Mouse (Mus musculus) layer of hippocampus, adult 9-11 months (tissue): ENCODE measurements at regions not wholly inside any gene's neighbourhood (a gene's known extent, or its start where the extent isn't known, plus 50 kb on each side); places are given as distances from the start of the nearest gene placed in this dataset.

ENCODE experiments used
- DNase-seq: peaks from one replicate; pipeline ENCODE4 v3.0.0; 2022

DNA sequence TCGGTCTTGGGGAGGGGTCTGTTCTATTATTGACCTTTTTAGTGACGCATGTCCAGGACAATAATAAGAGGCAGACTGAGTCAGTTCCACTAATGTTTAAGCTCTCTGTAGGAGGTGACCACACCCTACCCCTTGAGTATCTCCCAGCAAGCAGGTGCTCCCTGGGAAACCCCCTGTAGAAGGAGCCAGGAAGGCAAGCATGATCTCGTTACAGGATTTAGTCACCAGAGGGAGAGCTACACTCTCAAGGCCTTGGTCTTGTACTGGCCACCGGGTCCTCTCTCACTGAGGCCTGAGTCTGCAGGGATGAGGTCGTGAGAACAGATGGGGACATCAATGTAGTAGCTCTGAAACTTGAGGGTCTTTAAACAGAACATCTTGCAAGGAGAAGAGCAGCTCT is 55.3 kb upstream of the Ccnd2 start:
- no peak for DNase-seq

DNA sequence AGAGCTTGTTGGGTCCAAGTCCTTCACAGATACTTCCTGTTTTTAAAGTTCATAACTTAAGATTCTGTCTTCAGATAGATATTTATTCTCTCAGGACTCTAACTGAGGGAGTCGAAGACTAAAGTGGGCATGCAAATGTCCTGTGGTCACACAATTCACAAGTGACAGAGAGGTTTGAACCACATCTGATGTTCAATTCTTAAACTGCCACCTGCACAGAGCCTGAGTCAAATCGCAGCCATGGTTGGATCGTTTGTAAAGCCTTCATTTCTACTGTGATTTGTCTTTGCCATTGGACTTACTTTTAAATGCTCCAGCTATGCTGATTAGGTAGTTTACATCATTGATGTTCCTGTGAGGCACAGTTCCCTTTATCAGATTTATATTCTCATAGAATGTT is 61.4 kb upstream of the Ccnd2 start:
- no peak for DNase-seq

GRCm38 (mm10) chr6:127215915-127216314 is 63.9 kb upstream of the Ccnd2 start:
- DNase-seq: no peak

DNA sequence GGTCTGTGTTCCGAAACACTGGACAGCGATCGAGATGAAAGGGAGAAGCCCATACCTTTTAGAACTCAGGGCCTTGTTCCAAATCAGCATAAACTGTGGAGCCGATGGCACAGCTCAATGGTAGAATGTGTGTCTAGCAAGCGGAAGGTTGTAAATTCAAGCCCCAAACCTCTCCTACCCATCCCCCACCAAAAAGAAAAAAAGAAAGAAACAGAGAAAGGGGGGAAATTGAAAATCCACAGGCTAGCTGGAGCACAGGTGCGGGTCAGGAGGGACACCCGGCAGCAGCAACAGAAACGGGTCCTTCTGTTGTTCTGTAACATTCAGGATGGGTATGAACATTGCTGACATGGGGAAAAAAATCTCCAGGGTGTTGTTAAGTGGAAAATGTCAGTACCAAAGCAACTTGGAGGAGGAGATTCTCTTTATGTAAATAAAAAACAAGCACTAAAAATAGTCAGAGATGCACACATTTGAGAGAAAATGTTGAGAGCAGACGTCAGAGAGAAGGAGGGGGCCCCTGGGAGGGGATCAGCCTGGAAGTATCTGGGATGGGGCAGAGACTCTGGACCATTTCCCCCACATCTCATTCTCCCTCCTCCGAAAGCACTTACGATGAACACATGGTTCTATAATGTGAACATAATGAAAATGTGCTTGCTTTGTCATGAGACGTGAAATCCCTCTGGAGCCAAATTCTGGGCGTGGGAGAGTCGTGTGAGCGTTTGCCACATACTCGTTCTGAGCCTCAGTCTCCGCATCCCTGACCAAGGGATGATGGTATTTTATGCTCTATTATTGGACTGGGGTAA is 66.8 kb upstream of the Ccnd2 start:
- DNase-seq: no peak

DNA sequence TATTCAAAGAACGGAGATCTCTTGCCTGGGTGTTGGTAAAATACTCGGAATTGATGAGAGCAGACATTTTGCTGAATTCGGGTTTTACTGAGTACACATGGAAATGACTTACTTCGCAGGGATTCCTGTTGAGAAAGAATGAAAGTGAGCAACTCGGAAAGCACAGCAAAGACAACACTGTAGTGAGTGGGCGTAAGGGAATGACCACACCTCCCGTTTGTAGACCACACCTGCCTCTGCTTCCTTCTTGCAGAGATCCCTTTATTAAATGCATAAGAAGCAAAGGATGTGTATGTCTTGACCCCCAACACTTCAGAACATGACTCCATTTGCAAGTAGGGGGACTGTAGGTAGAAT is 67.4 kb upstream of the Ccnd2 start:
- no peak for DNase-seq

DNA sequence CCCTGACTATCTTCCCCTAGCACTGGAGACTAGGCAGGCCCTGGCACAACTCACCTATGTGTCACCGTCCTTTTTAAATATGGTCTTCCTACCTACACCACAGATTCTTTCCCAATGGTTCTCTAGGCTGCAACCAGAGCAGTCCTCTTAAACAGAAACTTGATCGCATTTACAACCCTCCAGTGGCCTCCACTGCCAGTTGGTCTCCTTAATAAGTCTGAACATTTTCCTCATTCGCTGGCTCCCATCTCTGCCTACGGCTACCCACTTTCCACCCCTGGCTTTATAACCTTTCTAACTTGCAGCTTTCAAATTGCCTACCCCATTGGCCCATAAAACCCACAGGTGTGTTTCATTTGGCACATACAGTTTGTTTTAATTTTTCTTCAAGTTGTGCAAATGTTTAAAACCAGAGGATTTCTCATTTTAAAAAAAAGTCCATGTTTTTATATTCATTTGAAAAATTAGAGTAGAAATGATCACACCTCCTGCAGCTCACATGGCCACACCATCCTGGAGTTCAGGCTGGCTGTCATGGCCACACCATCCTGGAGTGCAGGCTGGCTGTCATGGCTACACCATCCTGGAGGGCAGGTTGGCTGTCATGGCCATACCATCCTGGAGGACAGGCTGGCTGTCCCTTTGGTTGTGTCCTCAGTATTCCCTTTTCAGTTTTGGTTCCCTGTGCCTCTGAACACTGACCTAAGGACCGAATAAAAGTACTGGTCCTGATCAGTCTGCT is 74.4 kb upstream of the Ccnd2 start:
- no peak for DNase-seq

- no peak for DNase-seq
Observed at GRCm38 (mm10) chr6:127236510-127237109, 84.6 kb upstream of the Ccnd2 start.

DNA sequence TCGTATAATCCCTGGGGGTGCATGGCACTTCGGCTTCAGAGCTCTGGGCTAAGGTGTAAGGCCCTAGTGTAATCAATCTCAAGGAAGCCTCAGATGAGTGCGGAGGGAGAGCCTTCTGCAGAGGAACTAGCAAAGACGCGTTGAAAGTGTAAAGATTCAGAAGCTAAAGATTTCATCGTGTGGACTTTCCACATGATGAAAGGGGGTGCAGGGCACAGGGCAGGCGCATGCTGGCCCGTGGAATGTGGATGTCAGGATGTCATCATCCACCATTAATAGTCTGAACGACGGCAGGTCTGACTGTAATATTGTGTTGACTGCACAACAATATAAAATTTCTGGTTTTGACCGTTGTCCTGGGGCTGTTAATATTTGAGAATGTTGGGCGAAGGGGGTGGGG is 85.2 kb upstream of the Ccnd2 start:
- no peak for DNase-seq

GRCm38 (mm10) chr6:127239529-127240471 is 87.8 kb upstream of the Ccnd2 start:
- DNase-seq: no peak

GRCm38 (mm10) chr6:127240472-127241375 is 88.7 kb upstream of the Ccnd2 start:
- no peak for DNase-seq

DNA sequence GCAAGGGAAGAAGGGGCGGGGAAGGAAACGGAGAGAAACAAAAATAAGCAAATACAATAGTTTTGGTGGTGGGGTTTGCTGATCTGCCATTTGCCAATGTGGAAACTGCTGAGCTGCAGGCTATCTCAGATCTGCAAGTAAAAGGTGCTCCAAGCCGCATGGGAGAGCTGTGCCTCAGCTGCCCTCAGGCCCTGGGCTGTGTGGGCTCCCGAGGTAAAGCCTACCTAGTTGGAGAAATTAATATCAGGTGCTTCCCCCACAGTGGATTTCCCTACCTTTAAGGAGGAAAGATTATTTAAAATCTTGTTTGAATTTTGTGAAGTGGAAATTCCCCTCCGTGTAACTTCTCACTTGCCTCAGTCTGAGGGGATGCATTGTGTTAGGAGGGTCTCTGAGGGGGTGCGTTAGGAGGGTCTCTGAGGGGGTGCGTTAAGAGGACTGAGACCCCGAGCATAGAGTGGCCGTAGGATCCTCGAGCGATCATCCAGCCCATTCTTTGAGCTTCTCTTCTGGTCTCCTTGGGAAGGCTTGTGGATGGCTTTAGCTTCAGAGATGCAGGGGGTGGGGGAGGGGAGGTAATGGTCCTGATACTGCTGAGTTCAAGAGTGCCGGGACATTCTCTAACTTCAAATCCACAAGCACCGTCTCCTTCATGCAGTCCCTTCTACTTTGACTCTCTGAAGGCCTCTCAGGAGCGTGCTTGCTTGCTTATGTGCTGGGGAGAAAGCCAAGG is 89.9 kb upstream of the Ccnd2 start:
- DNase-seq: no peak

DNA sequence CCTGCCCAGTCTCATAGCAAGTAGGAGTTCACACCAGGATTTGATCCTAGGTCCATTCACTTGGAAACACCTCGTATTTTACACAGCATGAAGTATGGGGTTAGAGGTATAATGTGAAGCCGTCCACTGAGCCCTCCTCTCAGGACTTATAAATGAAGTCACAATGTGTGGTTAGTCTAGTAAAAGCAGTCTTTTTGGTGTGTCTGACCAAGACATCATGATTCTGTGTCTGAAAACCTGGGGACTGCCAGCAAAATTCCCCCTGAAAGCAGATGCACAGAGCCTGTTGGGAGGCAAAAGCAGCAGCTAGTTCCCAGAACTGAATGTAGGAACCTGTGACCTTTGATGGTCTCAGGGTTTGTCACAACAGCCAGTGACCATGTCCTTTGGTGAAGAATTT is 91.0 kb upstream of the Ccnd2 start:
- no peak for DNase-seq

DNA sequence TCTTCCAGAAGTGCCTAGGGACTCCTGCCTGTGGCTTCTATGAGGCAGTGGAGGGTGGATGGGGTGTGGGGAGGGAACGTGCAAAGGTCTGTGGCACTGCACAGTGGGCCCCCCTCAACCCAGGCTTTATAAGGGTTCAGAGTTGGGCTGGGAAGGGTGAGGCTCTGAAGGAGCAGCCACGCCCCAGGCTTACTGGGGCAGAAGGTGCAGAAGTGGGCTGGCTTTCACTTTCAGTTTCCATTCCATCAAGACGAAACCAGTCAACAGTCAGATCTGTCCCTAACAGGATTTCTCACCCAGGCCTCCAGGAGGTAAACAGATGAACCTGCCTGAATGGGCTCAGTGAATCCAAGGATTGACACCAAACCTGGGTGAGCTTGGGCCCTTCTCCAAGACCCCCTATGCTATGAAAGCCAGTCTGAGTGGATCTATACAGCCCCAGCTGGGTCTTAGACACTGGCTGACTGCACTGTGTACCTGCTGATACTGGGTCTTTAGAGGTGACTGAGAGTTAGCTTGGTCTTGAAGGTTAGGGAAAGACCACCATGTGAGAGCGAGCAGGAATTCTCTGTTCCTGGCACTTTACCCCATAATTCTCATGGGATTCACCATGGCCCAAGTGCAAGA is 93.9 kb upstream of the Ccnd2 start:
- no peak for DNase-seq

DNA sequence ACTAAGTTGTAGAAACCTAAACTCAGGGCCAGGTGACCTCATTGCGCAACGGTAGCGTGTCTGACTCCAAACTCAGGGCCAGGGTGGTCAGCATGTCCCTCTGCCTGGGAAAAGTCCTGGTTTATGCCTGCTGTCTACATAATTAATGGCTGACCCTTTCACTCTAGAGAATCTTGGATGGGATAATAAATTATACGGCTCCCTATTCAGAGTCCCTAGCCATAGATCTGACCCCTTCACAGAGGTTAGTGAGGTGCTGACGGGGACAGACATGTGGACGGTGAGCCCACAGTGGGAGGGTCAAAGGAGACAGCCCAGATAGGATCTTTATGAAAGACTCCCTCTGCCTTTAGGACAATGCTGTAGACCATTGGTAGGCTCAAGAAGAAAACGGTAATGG is 94.7 kb upstream of the Ccnd2 start:
- no peak for DNase-seq

DNA sequence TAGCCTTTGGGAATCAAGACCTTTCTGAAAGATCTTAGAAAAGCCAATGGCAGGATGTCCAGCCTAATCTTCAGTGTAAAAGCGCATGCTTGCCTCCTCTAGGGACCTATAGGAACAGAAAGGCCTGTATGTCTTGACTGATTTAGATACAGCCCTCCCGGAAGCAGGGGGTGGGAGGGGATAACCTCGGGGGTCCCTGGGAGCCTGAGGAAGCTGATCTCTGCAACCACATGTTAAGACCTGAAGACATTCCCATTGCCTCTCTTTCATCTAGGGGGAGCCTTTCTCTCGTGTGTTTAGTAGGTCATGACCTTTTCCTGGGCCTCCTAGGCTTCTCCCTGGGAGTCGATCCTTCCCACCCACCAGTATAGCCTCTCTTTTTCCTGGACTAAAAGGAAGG is 95.3 kb upstream of the Ccnd2 start:
- no peak for DNase-seq

DNA sequence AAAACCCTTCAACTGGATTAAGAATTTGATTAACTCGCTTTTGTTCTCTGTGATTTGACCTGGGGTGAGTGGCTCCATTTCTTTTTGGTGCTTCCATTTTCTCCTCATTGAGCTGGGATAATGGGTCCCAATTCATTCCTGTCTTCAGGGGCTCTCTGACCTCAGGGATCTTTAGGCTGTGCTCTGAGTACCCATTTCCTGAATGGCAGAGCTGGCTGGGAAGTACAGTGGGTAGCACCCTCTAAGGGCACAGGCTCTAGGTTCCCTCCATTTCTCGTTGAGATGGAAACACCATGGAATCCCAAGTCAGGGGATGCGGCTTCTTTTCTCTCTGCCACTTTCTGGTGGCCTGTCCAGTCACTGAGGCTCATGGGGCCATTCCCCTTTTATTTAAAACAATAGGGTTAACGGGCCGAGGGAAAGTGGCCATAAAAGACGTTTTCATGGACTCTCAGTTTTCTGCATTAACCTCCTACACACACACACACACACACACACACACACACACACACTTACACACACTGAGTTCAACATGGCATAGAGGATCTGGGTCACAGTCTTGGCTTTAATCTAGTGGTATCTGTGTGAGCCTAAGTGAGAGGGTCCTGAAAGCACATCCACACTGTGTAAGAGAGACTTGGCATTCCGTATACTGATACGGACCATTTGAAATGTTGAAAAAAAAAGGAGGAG is 98.3 kb upstream of the Ccnd2 start:
- DNase-seq: no peak

DNA sequence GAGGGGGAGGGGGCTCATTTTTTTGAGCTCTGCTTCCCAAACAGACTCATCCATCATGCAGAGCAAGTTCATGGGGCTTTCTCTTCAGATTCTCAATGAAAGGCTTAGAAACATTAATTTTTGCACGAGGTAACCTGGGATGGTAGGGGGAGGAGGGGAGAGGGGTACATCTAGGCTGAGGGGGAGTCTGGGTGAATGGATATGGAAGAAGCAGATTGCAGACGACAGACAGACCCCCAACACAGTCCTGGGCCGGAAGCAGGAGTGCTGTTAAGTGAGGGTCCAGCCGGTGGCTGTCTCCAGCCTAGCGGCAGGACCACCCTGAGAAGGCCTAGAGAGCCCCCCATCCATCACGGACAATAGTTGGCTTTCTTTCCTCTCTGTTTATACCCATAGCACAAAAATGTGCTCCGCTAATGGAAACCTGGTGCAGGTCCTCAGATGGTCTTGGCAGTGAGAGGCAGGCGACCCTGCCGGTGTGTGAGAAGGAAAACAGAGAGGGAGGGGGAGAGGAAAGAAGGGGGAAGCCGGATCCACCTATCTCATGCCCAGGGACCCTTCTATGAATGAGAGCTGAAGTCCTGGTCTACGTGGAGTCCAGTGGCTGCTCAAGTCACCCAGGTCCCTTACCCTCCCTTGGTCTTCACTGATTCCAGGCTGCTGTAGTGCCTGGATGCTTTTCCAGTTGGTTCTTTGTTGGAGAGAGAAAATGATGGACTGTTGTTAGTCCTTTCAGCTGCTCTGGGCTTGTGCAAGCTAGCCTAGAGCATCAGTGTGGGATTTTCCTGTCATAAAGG is 99.1 kb upstream of the Ccnd2 start:
- DNase-seq: no peak

DNA sequence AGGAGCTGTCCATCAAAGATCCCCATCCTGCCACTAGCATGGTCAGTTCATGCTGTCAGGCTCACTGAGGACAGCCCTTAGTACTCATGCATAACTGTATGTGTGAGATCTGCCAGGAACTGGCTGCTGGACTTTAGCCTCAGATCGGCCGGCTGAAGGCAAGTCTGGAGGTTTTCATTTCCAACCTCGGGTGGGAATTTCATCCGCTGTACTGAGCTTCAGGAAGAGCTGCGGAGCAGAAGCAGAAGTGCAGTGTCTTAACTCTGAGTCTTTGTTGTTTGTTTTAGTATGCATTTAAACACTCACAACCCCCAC is 99.6 kb upstream of the Ccnd2 start:
- DNase-seq: no peak

- no peak for DNase-seq
Observed at GRCm38 (mm10) chr6:127252000-127252721, 100.2 kb upstream of the Ccnd2 start.
